Mouse (Mus musculus): ENCODE data around the gene Slc7a7. TPM values are rescaled to one million over a fixed set of nuclear protein-coding genes. Genes with fewer than 3 reads are reported as not detected.

Gene Slc7a7
- total RNA-seq, 1 experiment: 93.1 TPM

DNA sequence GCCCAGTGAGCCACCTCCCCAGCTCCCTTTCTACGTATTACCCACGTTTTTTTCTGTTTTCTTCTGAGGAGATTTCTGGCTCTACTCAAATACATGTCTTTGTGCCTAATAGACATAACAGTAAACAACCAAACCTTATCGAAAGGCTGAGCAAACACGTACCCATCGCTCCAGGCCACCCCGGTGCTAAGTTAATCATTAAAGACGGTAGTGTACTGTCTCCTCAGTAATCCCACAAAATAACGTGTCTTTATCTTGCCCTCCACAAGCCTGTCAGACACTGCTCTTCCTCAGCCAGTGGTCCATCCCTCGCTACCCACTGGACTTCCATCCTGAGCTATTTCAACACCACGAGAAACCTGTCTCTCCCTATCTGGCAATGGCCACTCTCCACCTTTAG lies 35.8 kb downstream of the Slc7a7 start:
- Histone ChIP-seq H3K27ac (ENCODE audit: insufficient read depth, low read depth, low read length, poor library complexity, severe bottlenecking) (no peak overlapping the region), H3K4me1 (ENCODE audit: control insufficient read depth in 2 of 2, insufficient read depth in 2 of 2, low read length in 2 of 2, poor library complexity in 1 of 2) (peaks cover 11 to 51% of the 10 kb centered on the region in 2 experiments; a peak in 3 of 4 replicates), H3K4me3 (ENCODE audit: insufficient read depth in 1 of 2, low read depth in 1 of 2, low read length in 2 of 2, poor library complexity in 1 of 2, severe bottlenecking in 1 of 2) (no peak overlapping the region), H3K36me3 (ENCODE audit: control insufficient read depth, insufficient read depth, low read length, poor library complexity, severe bottlenecking) (peaks cover 41% of the 10 kb centered on the region), H3K9me3 (ENCODE audit: control insufficient read depth, insufficient read depth, low read depth, low read length) (no peaks in the 10 kb centered on the region), H3K9ac (ENCODE audit: insufficient read depth, low read depth, low read length, poor library complexity, severe bottlenecking) (no peak overlapping the region)
- TF ChIP-seq HCFC1 (IDR thresholded peaks at IDR 0.05; ENCODE audit: borderline replicate concordance, insufficient read depth, low read length) (no peak), ZC3H11A (IDR thresholded peaks at IDR 0.05; ENCODE audit: borderline replicate concordance, low read depth, low read length) (no peak), CHD2 (IDR thresholded peaks at IDR 0.05; ENCODE audit: low read depth, low read length) (no peak), MAFK (IDR thresholded peaks at IDR 0.05; ENCODE audit: insufficient read depth, low read depth, low read length) (no peak), ZNF384 (IDR thresholded peaks at IDR 0.05; ENCODE audit: low read depth, low read length) (no peak)
- in situ Hi-C loops (cut with MboI; ENCODE audit: low sequenced_read_pairs in 2 of 2, unreplicated experiment in 2 of 2): loop anchor here in 1 of 2 experiments (25.0 kb wide), 1 partner anchor 105 kb away; the partner anchor contains the start of gene Rem2
- DNase-seq (ENCODE audit: low read depth, low spot score): no peak

DNA sequence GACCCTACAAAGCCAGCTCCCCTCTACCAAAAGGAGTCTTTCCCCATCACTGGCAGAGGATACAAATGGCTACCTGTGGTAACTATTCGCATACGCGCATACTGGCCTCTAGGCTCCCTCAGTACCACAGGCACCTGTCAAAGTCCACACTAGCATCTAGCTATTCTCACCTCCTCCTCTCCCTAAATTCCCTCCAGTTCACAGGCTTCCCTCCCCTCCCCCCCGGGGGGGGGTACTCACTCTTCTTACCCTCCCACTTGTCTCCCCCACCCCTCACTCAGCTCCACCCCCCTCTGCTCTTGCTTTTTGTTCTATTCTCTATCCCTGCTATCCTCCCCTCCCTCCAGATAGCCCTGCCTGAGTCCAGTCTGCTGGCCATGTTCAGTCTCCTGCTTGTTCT lies 37.0 kb downstream of the Slc7a7 start:
- in situ Hi-C loops (cut with MboI; ENCODE audit: low sequenced_read_pairs in 2 of 2, unreplicated experiment in 2 of 2): loop anchor here in 1 of 2 experiments (25.0 kb wide), 1 partner anchor 107 kb away; the partner anchor contains the start of gene Rem2
- Histone ChIP-seq H3K4me1 (ENCODE audit: control insufficient read depth in 2 of 2, insufficient read depth in 2 of 2, low read length in 2 of 2, poor library complexity in 1 of 2) (peaks cover 11 to 46% of the 10 kb centered on the region in 2 experiments; a peak in 3 of 4 replicates), H3K36me3 (ENCODE audit: control insufficient read depth, insufficient read depth, low read length, poor library complexity, severe bottlenecking) (peaks cover 36% of the 10 kb centered on the region), H3K9me3 (ENCODE audit: control insufficient read depth, insufficient read depth, low read depth, low read length) (no peaks in the 10 kb centered on the region), H3K9ac (ENCODE audit: insufficient read depth, low read depth, low read length, poor library complexity, severe bottlenecking) (no peak overlapping the region), H3K4me3 (ENCODE audit: insufficient read depth in 1 of 2, low read depth in 1 of 2, low read length in 2 of 2, poor library complexity in 1 of 2, severe bottlenecking in 1 of 2) (no peak overlapping the region), H3K27ac (ENCODE audit: insufficient read depth, low read depth, low read length, poor library complexity, severe bottlenecking) (no peak overlapping the region)
- TF ChIP-seq CHD2 (IDR thresholded peaks at IDR 0.05; ENCODE audit: low read depth, low read length): no peak
- TF ChIP-seq HCFC1 (IDR thresholded peaks at IDR 0.05; ENCODE audit: borderline replicate concordance, insufficient read depth, low read length): no peak
- TF ChIP-seq MAFK (IDR thresholded peaks at IDR 0.05; ENCODE audit: insufficient read depth, low read depth, low read length): no peak
- no peak for TF ChIP-seq ZNF384 (IDR thresholded peaks at IDR 0.05; ENCODE audit: low read depth, low read length)
- TF ChIP-seq ZC3H11A (IDR thresholded peaks at IDR 0.05; ENCODE audit: borderline replicate concordance, low read depth, low read length): no peak
- no peak for DNase-seq (ENCODE audit: low read depth, low spot score)

DNA sequence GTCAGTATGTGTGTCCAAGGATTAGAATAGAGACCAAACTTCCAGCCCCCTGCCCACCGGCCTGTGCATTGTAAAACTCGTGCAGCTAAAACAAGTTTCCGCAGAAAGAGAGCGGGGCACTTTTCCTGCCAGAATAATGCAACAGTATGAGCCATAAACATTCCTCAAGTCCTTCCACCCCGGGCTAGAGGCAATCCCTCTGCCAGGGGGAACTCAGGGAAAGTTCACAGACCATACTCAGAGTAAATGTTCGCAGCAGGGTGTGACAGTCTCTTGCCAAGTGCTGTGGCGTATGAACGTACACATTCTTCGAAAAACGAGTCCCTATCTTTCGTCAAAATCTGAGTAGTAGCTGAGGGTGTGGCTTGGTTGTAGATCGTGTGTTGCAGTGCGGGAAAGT lies 38.0 kb downstream of the Slc7a7 start:
- in situ Hi-C loops (cut with MboI; ENCODE audit: low sequenced_read_pairs in 2 of 2, unreplicated experiment in 2 of 2): loop anchor here in 1 of 2 experiments (25.0 kb wide), 1 partner anchor 108 kb away; the partner anchor contains the start of gene Rem2
- Histone ChIP-seq H3K9ac (ENCODE audit: insufficient read depth, low read depth, low read length, poor library complexity, severe bottlenecking) (no peak overlapping the region), H3K27ac (ENCODE audit: insufficient read depth, low read depth, low read length, poor library complexity, severe bottlenecking) (no peak overlapping the region), H3K4me3 (ENCODE audit: insufficient read depth in 1 of 2, low read depth in 1 of 2, low read length in 2 of 2, poor library complexity in 1 of 2, severe bottlenecking in 1 of 2) (no peak overlapping the region), H3K9me3 (ENCODE audit: control insufficient read depth, insufficient read depth, low read depth, low read length) (no peaks in the 10 kb centered on the region), H3K36me3 (ENCODE audit: control insufficient read depth, insufficient read depth, low read length, poor library complexity, severe bottlenecking) (peaks cover 40% of the 10 kb centered on the region), H3K4me1 (ENCODE audit: control insufficient read depth in 2 of 2, insufficient read depth in 2 of 2, low read length in 2 of 2, poor library complexity in 1 of 2) (peaks cover 11 to 44% of the 10 kb centered on the region in 2 experiments; a peak in 3 of 4 replicates)
- no peak for DNase-seq (ENCODE audit: low read depth, low spot score)
- no peak for TF ChIP-seq ZC3H11A (IDR thresholded peaks at IDR 0.05; ENCODE audit: borderline replicate concordance, low read depth, low read length)
- TF ChIP-seq CHD2 (IDR thresholded peaks at IDR 0.05; ENCODE audit: low read depth, low read length): no peak
- no peak for TF ChIP-seq ZNF384 (IDR thresholded peaks at IDR 0.05; ENCODE audit: low read depth, low read length)
- no peak for TF ChIP-seq MAFK (IDR thresholded peaks at IDR 0.05; ENCODE audit: insufficient read depth, low read depth, low read length)
- no peak for TF ChIP-seq HCFC1 (IDR thresholded peaks at IDR 0.05; ENCODE audit: borderline replicate concordance, insufficient read depth, low read length)

DNA sequence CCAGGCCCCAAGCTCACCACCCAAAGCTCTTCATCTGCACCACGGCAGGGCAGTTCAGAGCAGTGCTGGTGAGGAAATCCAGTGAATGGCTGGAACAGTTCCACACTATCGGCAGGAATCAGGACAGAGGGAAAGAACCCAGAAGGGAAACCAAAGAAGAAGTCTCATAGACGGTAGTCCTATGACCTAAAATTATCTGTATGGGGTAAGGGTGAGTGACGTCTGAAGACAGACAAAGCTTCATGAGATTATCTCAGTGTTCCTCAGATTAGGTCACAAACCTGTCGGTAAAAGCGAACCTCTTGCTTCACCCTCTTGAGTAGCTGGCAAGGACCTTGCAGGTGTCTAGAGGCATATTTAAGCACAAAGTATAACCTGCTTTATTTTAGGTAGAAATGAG lies 40.4 kb downstream of the Slc7a7 start:
- H3K9ac ChIP-seq (ENCODE audit: insufficient read depth, low read depth, low read length, poor library complexity, severe bottlenecking): no peak overlapping the region
- H3K4me1 ChIP-seq (ENCODE audit: control insufficient read depth in 2 of 2, insufficient read depth in 2 of 2, low read length in 2 of 2, poor library complexity in 1 of 2): peaks cover 7 to 32% of the 10 kb centered on the region in 2 experiments; a peak in 2 of 4 replicates
- H3K9me3 ChIP-seq (ENCODE audit: control insufficient read depth, insufficient read depth, low read depth, low read length): no peaks in the 10 kb centered on the region
- H3K4me3 ChIP-seq (ENCODE audit: insufficient read depth in 1 of 2, low read depth in 1 of 2, low read length in 2 of 2, poor library complexity in 1 of 2, severe bottlenecking in 1 of 2): no peak overlapping the region
- no peak overlapping the region for H3K27ac ChIP-seq (ENCODE audit: insufficient read depth, low read depth, low read length, poor library complexity, severe bottlenecking)
- TF ChIP-seq ZNF384 (IDR thresholded peaks at IDR 0.05; ENCODE audit: low read depth, low read length) (no peak), HCFC1 (IDR thresholded peaks at IDR 0.05; ENCODE audit: borderline replicate concordance, insufficient read depth, low read length) (no peak)
- no peak for DNase-seq (ENCODE audit: low read depth, low spot score)
- in situ Hi-C loops (cut with MboI; ENCODE audit: low sequenced_read_pairs in 2 of 2, unreplicated experiment in 2 of 2): loop anchor here in 1 of 2 experiments (25.0 kb wide), 1 partner anchor 110 kb away; the partner anchor contains the start of gene Rem2
- H3K36me3 ChIP-seq (ENCODE audit: control insufficient read depth, insufficient read depth, low read length, poor library complexity, severe bottlenecking): peaks cover 57% of the 10 kb centered on the region
